Mouse (Mus musculus): ENCODE measurements at regions not wholly inside any gene's neighbourhood (a gene's known extent, or its start where the extent isn't known, plus 50 kb on each side); places are given as distances from the start of the nearest gene placed in this dataset.

- DNase-seq = no peak
Observed at GRCm38 (mm10) chr16:70103791-70104378, 209.9 kb upstream of the Gbe1 start.

DNA sequence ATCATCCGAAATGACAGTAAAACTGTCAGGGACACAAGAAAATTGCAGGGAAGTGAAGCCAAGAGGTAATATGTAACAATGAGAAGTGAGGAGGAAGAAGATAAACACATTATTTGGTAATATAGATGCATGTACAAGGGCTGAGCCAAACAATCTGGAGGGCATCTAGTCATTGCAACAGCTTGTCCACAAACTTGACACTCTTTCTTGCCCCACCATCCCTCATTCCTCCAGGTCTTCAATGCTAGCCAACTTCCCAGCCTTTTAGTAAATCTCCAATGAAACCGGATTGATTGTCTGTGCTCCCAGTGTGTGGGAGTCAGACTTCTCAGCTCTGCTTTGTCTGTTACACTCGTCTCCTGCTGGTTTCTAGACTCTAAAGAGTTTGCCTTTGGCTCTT is 172.3 kb upstream of the Gbe1 start:
- no peak for DNase-seq

- no peak for DNase-seq
Observed at GRCm38 (mm10) chr16:70147673-70148359, 165.9 kb upstream of the Gbe1 start.

DNA sequence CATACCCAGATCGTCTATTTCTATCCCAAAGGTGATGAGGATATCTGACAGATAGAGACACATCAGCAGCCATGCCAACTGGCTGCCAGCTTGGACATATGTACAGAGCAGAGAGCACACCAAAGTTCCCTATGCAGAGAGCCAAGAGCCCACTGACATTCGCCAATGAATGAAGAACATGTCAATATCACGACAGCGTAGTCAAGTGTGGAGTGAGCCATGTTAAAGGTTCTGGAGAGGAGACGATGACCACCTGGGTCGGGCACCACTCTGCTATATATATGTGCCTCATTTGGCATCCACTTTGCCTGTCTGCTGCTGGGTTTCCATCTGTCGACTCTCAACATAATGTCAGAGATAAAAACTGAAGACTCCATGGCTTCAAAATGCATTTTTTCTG is 159.2 kb upstream of the Gbe1 start:
- no peak for DNase-seq

- DNase-seq = no peak
Observed at GRCm38 (mm10) chr16:70160539-70160938, 153.2 kb upstream of the Gbe1 start.

DNA sequence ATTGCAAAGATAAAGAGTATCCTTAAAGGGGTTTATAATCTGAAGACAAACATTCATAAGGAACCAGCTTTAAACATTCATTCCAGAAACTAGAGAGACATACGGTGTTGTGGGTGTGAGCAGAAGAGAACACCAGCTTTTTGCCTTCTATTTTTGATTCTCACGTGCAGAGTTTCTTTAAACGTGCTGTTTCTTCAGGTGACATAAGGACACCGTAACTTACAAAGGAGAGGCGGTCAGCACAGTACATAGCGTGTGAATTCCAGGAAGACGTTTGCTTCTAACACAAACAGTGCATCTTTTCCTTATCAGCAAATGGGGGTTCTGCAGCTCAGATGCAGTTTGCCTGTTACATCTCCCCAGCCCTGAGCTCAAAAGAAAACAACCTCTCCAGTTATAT is 138.6 kb upstream of the Gbe1 start:
- DNase-seq = no peak

- no peak for DNase-seq
Observed at GRCm38 (mm10) chr16:70178975-70179374, 134.8 kb upstream of the Gbe1 start.

DNA sequence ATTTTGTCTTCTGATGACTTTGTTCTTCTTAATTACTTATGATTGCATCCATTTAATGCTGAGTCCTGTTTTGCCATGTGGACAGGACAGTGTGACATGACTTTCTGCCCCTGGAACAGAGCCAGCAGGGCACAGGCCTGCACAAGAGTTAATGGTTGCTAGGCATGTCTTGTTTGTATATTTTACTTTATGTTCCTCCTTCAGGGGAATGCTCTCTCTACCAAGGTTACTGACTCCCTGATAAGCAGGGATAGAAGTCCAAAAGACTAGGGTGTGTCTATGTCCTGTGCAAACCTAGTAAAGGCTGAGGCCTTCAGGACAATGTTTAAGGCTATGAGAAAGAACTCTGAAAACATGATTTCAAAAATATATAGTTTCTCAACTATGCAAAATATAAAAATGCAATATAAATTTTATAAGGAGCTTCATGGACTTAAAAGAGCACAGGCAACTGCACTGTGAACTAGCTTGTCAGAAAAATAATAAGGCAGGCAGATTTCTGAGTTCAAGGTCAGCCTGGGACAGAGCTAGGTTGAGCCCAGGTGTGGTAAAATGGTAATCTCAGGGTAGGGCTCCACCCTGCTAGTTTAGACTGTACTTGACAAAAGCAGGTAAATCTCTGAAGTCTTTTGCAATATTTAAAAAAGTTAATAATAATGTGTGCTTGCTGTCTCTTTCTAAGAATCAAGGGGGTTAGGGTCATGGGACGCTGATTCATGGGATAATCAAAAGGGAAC is 99.7 kb upstream of the Gbe1 start:
- DNase-seq = peak in 1 of 2 experiments; percentile 3

GRCm38 (mm10) chr16:70214800-70215199 is 98.9 kb upstream of the Gbe1 start:
- no peak for DNase-seq

DNA sequence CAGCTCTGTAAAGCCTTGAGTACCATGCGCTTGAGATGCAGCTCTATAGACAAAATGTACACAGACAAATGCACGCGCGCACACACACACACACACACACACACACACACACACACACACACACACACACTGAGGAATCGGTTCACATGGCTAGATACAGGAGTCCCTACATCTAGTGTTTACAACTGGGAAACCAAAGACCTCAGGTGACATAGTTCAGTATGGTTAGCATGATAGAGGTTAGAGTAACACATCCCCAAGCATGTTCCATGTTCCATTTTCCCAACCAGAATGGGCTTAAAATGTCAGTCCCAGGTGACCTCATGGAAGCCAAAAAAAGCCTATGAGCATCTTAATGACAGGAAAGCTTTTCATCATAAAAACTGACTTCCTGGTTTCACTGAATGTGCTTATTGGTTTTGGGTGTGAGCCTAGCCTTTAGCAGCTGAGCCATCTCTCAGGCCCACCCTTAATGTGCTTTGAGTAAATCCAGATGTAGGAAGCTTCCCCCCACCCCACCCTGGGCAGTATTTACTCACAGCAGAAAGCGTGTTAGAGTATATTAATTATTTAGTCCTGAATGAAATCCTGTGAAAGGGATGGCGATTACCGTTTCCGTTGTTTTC is 86.0 kb upstream of the Gbe1 start:
- no peak for DNase-seq

DNA sequence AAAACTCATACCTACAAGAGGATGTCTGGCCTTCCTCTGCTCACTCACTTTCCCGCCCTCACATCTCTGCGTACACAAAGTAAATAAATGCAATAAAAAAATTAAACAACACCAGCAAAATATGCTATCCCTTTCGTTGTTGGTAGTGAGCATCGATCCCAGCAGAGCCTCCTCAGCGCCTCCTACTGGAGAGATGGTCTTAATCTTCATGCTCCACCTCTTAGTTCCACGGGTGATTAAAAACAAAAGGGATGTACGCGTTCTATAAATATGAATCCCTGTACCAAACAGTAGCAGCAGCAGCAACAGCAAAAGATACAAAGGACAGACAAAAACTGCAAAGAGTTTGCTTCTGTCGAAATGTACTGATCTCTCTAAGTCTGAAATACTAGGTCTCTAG is 81.0 kb upstream of the Gbe1 start:
- peak in 1 of 2 experiments; percentile 6 for DNase-seq

- DNase-seq = no peak
Observed at GRCm38 (mm10) chr16:70235189-70235588, 78.6 kb upstream of the Gbe1 start.

DNA sequence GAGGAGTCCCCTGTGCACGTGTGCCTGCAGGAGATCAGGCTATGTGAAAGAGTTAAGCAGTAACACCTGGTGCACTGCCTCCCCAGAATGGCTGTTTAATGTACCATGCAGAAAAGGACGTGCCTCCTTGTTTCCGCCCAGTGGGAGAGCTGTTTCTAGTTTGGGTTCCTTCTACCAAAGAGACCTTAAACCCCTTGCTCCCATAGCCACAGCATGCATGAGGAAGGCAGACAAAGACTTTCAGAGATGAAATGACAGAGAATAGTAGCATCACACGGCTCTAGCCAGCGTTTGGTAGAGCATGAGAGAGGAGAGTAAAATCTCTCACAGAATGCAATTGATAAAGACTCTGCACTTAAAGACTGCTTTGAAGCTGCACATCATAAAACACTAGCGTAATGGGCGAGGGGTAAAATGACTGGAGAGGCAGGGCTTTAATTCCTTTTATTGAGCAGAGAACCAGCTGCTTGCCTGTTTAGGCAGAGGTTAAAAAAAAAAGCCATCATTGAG is 74.3 kb upstream of the Gbe1 start:
- peak; percentile 7 to 8 for DNase-seq

- DNase-seq = no peak
Observed at GRCm38 (mm10) chr16:70244205-70244756, 69.5 kb upstream of the Gbe1 start.

GRCm38 (mm10) chr16:70244963-70245362 is 68.8 kb upstream of the Gbe1 start:
- no peak for DNase-seq

GRCm38 (mm10) chr16:70259364-70259763 is 54.4 kb upstream of the Gbe1 start:
- DNase-seq = no peak

GRCm38 (mm10) chr16:70260151-70260550 is 53.6 kb upstream of the Gbe1 start:
- no peak for DNase-seq

All from kidney, postnatal 36 days (tissue).